Mouse (Mus musculus): ENCODE measurements around the gene Akirin1. TPM values are rescaled to one million over a fixed set of nuclear protein-coding genes. Genes with fewer than 3 reads are reported as not detected.

Akirin1 gene
- polyA plus RNA-seq, 1 experiment from 2014 or later: 48.8 TPM

DNA sequence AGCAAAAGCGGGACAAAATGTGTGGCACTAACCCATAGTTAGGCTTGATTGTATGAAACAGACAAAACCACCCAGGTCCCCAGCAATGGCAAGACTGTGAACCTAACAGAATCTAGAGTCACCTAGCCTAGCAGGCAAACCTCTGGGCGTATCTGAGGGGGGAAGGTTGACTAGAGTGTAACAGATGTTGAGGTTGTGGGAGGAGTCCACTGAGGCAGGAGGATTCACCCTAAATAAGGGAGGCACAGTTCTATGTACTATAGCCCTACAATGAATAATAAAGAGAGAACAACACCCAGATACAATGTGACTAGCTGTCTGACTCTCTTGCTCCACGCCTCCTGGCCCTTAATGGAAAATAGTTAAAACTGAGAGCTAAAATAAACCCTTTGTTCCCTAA is 58.1 kb downstream of the Akirin1 start:
- no peak overlapping the region for H3K4me2 ChIP-seq (ENCODE audit: low read depth, low read length)
- 81% methylated on average over 3 of the region's 3 CpGs for WGBS
- no peak for ATAC-seq (replicated peaks; ENCODE audit: extremely low read depth, insufficient read depth, low FRiP score)
- no peaks in the 10 kb centered on the region for H3K4me1 ChIP-seq (ENCODE audit: control insufficient read depth, insufficient read depth, low read length)
- no peaks in the 10 kb centered on the region for H3K9me3 ChIP-seq (replicated peaks; ENCODE audit: control insufficient read depth, low read length)
- H3K27me3 ChIP-seq (ENCODE audit: control insufficient read depth, insufficient read depth, low read length): no peaks in the 10 kb centered on the region
- H3K36me3 ChIP-seq (ENCODE audit: control insufficient read depth, insufficient read depth): no peaks in the 10 kb centered on the region
- H3K9ac ChIP-seq (ENCODE audit: low read length): no peak overlapping the region
- no peak overlapping the region for H3K4me3 ChIP-seq (ENCODE audit: low read length)
- no peak overlapping the region for H3K27ac ChIP-seq (ENCODE audit: low read length)

DNA sequence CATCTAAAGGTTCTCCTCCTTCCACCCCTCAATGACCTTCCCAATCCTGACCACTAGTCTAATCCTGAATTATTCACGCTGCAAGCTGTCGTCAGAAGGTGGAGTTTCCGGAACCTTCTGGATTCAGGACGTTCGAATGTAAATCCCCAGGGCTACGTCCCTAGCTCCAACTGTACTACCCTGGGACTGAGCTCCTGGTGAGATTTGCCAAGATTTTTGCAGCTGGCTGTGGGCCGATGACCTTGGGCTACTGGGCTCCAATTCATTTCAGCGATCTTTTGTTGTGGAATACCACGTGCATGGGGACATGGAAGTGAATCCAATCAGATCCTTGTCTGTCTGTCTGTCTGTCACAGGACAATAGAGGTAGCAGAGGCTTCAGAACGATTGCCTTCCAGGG is 59.8 kb downstream of the Akirin1 start:
- ATAC-seq (replicated peaks; ENCODE audit: extremely low read depth, insufficient read depth, low FRiP score): no peak
- H3K4me3 ChIP-seq (ENCODE audit: low read length): no peak overlapping the region
- 78% methylated on average over 10 of the region's 10 CpGs for WGBS

DNA sequence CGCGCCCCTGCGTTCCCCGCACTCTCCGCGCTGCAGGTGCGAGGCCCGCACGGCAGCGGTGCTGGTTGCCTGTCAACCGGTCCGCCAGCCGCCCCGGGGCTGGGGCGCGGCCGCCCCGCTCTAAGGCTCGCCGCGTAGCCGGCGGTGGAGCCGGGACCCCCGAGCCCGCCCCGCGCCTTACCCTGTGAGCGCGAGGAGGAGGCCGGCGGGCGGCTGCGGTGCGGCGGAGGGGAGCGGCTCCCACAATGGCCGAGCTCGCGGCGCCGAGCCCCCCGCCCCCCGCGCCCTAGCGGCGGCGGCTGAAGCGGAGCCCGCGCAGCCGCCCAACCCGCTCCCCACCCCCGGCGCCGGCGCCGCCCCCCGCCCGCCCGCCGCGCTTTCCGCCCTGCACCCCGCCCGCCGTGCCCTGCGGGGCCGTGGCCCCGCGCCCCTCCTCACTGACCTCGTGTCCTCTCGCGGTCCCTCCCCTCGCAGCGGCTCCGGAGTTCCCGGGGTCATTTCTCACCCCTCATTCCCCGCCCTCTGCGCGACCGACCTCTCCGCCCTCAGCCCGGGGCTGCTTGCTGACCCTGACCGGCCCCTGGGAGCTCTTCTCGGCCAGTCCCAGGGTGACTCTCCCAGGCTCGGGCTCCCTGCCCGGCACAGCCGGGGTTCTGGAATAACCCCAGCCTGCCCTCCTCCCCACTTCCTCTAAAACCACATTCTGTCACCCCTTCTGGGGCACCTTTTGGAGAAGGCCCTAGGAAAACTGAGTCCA is 62.9 kb downstream of the Akirin1 start:
- Histone ChIP-seq H3K9me3 (replicated peaks; ENCODE audit: control insufficient read depth, low read length) (no peaks in the 10 kb centered on the region), H3K27me3 (ENCODE audit: control insufficient read depth, insufficient read depth, low read length) (no peaks in the 10 kb centered on the region; the same call in 1 of the 2 replicates), H3K27ac (ENCODE audit: low read length) (peak overlapping the region; percentile 64), H3K4me2 (ENCODE audit: low read depth, low read length) (peak overlapping the region; percentile 99), H3K36me3 (ENCODE audit: control insufficient read depth, insufficient read depth) (no peaks in the 10 kb centered on the region), H3K4me3 (ENCODE audit: low read length) (peak overlapping the region; percentile 64), H3K4me1 (ENCODE audit: control insufficient read depth, insufficient read depth, low read length) (peaks cover 11% of the 10 kb centered on the region), H3K9ac (ENCODE audit: low read length) (peak overlapping the region; percentile 73)
- WGBS: under 1% methylated on average over 36 of the region's 89 CpGs
- peak; percentile 56 for ATAC-seq (replicated peaks; ENCODE audit: extremely low read depth, insufficient read depth, low FRiP score)

More for the DNA sequence above, 59.8 kb downstream of the Akirin1 start:
- Histone ChIP-seq H3K9me3 (replicated peaks; ENCODE audit: control insufficient read depth, low read length) (no peaks in the 10 kb centered on the region), H3K27ac (ENCODE audit: low read length) (no peak overlapping the region), H3K27me3 (ENCODE audit: control insufficient read depth, insufficient read depth, low read length) (no peaks in the 10 kb centered on the region), H3K36me3 (ENCODE audit: control insufficient read depth, insufficient read depth) (no peaks in the 10 kb centered on the region), H3K4me2 (ENCODE audit: low read depth, low read length) (no peak overlapping the region), H3K4me1 (ENCODE audit: control insufficient read depth, insufficient read depth, low read length) (peaks cover 10% of the 10 kb centered on the region), H3K9ac (ENCODE audit: low read length) (no peak overlapping the region)

DNA sequence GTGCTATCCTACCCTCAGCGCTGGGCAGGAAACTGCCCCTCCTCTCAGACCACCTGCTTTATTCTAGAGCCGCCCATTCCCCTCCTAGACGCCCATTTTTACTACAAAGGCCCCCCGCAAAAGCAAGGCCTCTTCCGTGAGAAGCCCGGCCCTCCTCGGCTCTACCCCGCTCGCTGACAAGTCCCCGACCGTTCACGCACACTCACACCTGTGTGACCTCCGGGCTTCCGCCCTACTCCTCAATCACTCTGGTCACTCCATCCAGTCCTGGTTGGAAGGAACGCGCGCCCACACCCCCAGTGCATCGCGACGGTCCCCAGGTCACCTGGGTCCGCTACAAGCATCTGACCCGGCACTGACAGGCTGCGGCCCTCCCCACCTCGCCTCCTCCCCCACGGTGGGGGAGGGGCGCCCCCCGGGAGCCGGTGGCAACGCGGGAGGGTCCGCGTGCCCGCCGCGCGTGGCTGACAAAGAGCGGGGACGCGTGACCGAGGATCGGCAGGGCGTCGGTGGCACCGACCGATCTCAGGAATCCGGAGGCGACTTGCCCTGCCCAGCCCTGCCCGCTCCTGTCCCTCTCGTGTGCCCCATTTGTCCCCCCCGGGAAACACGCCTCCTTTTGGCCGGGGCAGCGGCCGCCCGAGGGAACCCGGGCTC is 63.6 kb downstream of the Akirin1 start:
- 2% methylated on average over 54 of the region's 56 CpGs for WGBS
- H3K36me3 ChIP-seq (ENCODE audit: control insufficient read depth, insufficient read depth): no peaks in the 10 kb centered on the region
- ATAC-seq (replicated peaks; ENCODE audit: extremely low read depth, insufficient read depth, low FRiP score): peak; percentile 34; the same call in 1 of the 2 replicates

DNA sequence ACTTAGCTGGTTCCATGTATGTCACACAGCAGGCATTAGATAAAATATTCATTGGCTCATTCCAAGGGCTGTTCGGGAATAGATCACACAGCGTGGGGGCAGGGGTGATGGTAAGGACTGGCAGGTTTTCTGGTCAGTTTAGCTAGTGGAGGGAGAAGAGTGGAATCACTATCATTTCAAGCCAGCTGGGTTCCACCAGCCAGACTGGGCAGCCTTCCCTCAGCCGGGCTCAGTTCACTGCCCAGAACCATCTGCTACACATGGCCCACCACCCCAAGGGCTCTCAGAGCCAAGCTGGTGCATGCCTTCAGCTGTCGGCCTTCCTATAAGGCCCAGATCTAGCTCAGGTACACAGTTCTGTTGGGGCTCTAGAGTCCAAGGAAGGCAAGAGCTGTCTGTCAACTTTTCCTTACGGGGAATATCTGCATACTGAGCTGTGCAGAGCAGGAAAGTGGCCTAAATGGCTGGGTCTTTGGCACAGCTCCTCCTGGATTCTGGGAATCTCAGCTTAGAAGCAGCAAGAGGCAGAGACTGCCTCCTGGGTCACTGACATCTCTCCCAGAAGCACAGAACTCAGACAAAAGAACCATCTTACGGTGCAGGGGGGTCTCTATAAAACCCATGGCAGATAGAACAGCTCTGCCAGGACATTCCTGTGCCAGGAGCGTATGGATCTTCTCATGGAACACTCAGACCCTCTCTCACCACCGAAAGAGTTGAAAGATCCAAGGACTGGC is 64.5 kb downstream of the Akirin1 start:
- no peaks in the 10 kb centered on the region for H3K9me3 ChIP-seq (replicated peaks; ENCODE audit: control insufficient read depth, low read length)
- H3K9ac ChIP-seq (ENCODE audit: low read length): peak overlapping the region; percentile 73
- 58% methylated on average over 8 of the region's 8 CpGs for WGBS
- no peak for ATAC-seq (replicated peaks; ENCODE audit: extremely low read depth, insufficient read depth, low FRiP score)
- no peak overlapping the region for H3K27ac ChIP-seq (ENCODE audit: low read length)
- peaks cover 23% of the 10 kb centered on the region for H3K4me1 ChIP-seq (ENCODE audit: control insufficient read depth, insufficient read depth, low read length)
- H3K27me3 ChIP-seq (ENCODE audit: control insufficient read depth, insufficient read depth, low read length): no peaks in the 10 kb centered on the region; the same call in 1 of the 2 replicates
- no peaks in the 10 kb centered on the region for H3K36me3 ChIP-seq (ENCODE audit: control insufficient read depth, insufficient read depth)
- H3K4me3 ChIP-seq (ENCODE audit: low read length): peak overlapping the region; percentile 64
- peak overlapping the region; percentile 99 for H3K4me2 ChIP-seq (ENCODE audit: low read depth, low read length)

More for the DNA sequence above, 63.6 kb downstream of the Akirin1 start:
- peaks cover 15% of the 10 kb centered on the region for H3K4me1 ChIP-seq (ENCODE audit: control insufficient read depth, insufficient read depth, low read length)
- H3K27ac ChIP-seq (ENCODE audit: low read length): peak overlapping the region; percentile 25; the same call in 1 of the 2 replicates
- no peaks in the 10 kb centered on the region; the same call in 1 of the 2 replicates for H3K27me3 ChIP-seq (ENCODE audit: control insufficient read depth, insufficient read depth, low read length)
- peak overlapping the region; percentile 64 for H3K4me3 ChIP-seq (ENCODE audit: low read length)
- H3K4me2 ChIP-seq (ENCODE audit: low read depth, low read length): peak overlapping the region; percentile 99
- H3K9me3 ChIP-seq (replicated peaks; ENCODE audit: control insufficient read depth, low read length): no peaks in the 10 kb centered on the region
- peak overlapping the region; percentile 73 for H3K9ac ChIP-seq (ENCODE audit: low read length)

DNA sequence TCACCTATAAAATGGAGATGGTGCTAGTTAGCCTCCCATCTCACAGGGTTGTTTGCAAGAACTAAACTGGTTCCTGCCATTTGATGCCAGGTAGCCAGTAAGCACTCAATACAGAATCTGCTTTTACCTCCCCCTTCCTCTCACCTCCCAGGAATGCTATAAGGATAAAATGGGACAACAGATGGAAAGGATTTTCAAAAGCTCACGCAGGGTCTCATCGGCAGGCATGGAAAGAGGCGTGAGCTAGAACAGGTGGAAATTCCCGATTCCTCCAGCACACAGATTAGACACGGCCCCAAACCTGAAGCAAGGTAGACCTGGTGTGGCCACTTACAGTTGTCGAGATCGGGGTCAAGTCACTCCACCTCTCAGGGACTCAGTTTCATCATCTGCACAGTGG is 65.1 kb downstream of the Akirin1 start:
- no peak for ATAC-seq (replicated peaks; ENCODE audit: extremely low read depth, insufficient read depth, low FRiP score)
- Histone ChIP-seq H3K9ac (ENCODE audit: low read length) (no peak overlapping the region), H3K27ac (ENCODE audit: low read length) (no peak overlapping the region), H3K4me1 (ENCODE audit: control insufficient read depth, insufficient read depth, low read length) (peaks cover 26% of the 10 kb centered on the region), H3K27me3 (ENCODE audit: control insufficient read depth, insufficient read depth, low read length) (no peaks in the 10 kb centered on the region; the same call in 1 of the 2 replicates), H3K36me3 (ENCODE audit: control insufficient read depth, insufficient read depth) (no peaks in the 10 kb centered on the region), H3K9me3 (replicated peaks; ENCODE audit: control insufficient read depth, low read length) (no peaks in the 10 kb centered on the region), H3K4me2 (ENCODE audit: low read depth, low read length) (no peak overlapping the region), H3K4me3 (ENCODE audit: low read length) (no peak overlapping the region)
- WGBS: 79% methylated on average over 7 of the region's 7 CpGs

Other genes starting within 250 kb of the Akirin1 start
- 47.1 and 58.8 TPM in 2 replicates for gene Macf1, start 66.0 kb downstream of the Akirin1 start, polyA plus RNA-seq (2015; fragmentation: Nextera tagmentation; extraction: Ambion mirVana)
- gene Ndufs5, start 32.1 kb downstream of the Akirin1 start, polyA plus RNA-seq (2015; fragmentation: Nextera tagmentation; extraction: Ambion mirVana): 519 and 560 TPM in 2 replicates
- gene Rhbdl2, start 37.5 kb upstream of the Akirin1 start, polyA plus RNA-seq (2015; fragmentation: Nextera tagmentation; extraction: Ambion mirVana): 3.4 and 4.1 TPM in 2 replicates
- 0.06 TPM in 1 of 2 replicates, not detected in the other for gene 4933427I04Rik, start 109.3 kb upstream of the Akirin1 start, polyA plus RNA-seq (2015; fragmentation: Nextera tagmentation; extraction: Ambion mirVana)
- gene Mycbp, start 154.5 kb upstream of the Akirin1 start, polyA plus RNA-seq (2015; fragmentation: Nextera tagmentation; extraction: Ambion mirVana): 49.1 and 55.4 TPM in 2 replicates
- 40.3 and 44.4 TPM in 2 replicates for gene Rragc, start 167.1 kb upstream of the Akirin1 start, polyA plus RNA-seq (2015; fragmentation: Nextera tagmentation; extraction: Ambion mirVana)
- gene 4930535I16Rik, start 167.7 kb upstream of the Akirin1 start, polyA plus RNA-seq (2015; fragmentation: Nextera tagmentation; extraction: Ambion mirVana): not detected in 2 replicates

All from heart, embryonic 16.5 days (tissue).